Mouse (Mus musculus): ENCODE results near the gene Eid2. TPM values are rescaled to one million over a fixed set of nuclear protein-coding genes. Genes with fewer than 3 reads are reported as not detected.
"Not testable (repeated sequence)": the region's sequence is repeated elsewhere in the genome, so short reads cannot be mapped to it uniquely, and the experiment has no call there.

Eid2 gene
- 16.4 and 21.0 TPM in 2 replicates for polyA plus RNA-seq (2015; fragmentation: Nextera tagmentation; extraction: Ambion mirVana)

DNA sequence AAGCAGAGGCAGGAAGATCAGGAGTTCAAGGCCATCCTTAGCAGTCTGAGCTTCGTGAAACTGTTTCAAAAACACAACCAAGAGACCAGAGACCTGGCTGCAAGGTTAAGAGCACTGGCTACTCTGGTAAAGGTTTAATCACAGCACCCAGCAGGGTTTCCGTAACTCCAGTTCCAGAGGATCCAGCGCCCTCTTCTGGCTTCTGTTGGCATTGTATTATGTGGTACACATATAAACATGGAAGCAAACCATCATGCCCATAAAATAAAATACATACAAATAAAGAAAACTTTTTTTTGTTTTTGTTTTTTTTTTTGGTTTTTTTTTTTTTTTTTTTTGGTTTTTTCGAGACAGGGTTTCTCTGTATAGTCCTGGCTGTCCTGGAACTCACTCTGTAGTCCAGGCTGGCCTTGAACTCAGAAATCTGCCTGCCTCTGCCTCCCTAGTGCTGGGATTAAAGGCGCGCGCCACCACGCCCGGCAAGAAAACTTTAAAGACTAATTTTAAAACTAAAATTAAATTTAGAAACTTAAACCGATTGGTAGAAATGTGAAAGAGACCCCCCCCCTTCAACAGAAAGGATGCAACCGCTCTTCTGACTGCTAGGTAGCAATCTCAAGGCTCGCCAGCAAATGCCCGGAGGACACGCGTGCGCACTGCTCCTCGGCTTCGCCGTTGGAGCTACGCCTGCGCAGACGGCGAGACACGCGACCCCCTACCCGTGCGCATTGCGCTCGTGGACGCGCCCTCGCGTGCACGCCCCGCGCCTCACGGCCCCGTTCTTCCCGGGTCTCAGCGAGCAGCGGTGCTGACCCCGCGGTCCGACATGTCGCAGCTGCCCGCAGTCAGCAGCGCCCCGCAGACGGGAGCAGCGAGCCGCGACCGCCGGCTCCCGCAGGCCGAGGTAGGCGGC, at the start of gene Eid2:
TSS of gene Eid2 (plus strand) at position 753 of the 913 bp plus-strand sequence.
- H3K36me3 ChIP-seq (replicated peaks) = no peaks in the 10 kb centered on the region; the same call in 1 of the 2 replicates
- peak within 1 kb of the TSS; percentile 74 for H3K4me2 ChIP-seq
- peaks cover 19% of the 10 kb centered on the region for H3K4me1 ChIP-seq
- H3K4me3 ChIP-seq = peak within 1 kb of the TSS; percentile 58
- peaks cover 7% of the 10 kb centered on the region; the same call in 1 of the 2 replicates for H3K27me3 ChIP-seq (replicated peaks)
- WGBS = 7% methylated on average over 57 of the region's 57 CpGs
- H3K27ac ChIP-seq = peak within 1 kb of the TSS; percentile 93
- H3K9me3 ChIP-seq = no peaks in the 10 kb centered on the region
- peak; percentile 93 for ATAC-seq (replicated peaks)
- H3K9ac ChIP-seq = peak within 1 kb of the TSS; percentile 84

DNA sequence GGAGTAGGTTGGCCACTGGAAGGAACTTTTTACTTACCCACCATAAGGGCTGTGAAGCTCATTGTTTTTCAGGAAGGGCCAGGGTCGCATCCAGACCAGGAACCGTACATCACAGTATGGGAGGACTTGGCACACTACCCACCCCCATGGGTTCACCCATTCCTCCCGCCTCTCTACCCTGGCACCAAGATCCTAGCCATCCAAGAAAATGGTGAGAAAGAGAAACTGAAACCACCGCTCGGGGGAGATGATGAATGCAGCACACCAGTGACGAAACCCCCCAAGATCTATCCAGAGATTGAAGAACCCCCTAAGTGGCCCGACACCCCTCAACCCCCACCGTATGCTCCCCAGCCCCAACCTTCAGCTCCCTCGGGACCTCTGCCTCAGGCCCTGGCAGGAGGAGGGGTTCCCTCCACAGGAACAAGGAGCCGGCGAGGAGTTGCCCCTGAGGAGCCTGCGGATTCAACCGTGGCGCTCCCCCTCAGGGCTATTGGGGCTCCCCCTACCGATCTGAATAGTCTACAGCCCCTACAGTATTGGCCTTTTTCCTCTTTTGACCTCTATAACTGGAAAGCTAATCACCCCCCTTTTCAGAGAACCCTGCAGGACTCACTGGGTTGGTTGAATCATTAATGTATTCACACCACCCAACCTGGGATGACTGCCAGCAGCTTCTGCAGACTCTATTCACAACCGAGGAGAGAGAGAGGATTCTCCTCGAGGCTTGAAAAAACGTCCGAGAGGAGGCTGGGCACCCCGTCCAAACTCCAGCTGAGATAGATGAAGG, 48.5 kb upstream of the Eid2 start:
- not testable (repeated sequence) for H3K9ac ChIP-seq; H3K27me3 ChIP-seq (replicated peaks); H3K27ac ChIP-seq; H3K4me3 ChIP-seq; ATAC-seq (replicated peaks); H3K4me2 ChIP-seq; H3K9me3 ChIP-seq; H3K4me1 ChIP-seq; H3K36me3 ChIP-seq (replicated peaks)
- 80% methylated on average over 20 of the region's 20 CpGs for WGBS

DNA sequence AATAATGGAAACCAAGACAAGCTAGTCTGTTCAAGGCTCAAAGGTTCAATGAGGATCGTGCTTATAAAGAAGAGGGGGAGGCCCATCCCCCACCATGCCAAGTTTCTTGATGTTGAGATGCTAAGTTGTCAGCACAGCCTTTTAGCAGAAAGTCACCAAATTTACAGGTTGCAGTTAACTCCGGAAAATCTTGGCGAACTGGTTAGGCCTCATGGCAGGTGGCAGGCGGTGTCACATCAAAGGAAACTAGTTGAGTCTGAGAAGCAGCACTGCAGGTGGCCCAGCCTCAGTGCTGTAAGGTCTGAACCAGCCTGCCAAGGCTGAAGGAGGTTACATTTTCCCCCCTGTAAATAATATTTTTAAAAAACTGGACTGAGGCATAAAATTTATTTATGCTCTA, 40.8 kb upstream of the Eid2 start:
- not testable (repeated sequence) for H3K9me3 ChIP-seq; H3K36me3 ChIP-seq (replicated peaks); H3K4me3 ChIP-seq; ATAC-seq (replicated peaks); H3K9ac ChIP-seq; H3K27me3 ChIP-seq (replicated peaks); H3K4me2 ChIP-seq; H3K27ac ChIP-seq; H3K4me1 ChIP-seq
- 91% methylated on average over 4 of the region's 4 CpGs for WGBS

DNA sequence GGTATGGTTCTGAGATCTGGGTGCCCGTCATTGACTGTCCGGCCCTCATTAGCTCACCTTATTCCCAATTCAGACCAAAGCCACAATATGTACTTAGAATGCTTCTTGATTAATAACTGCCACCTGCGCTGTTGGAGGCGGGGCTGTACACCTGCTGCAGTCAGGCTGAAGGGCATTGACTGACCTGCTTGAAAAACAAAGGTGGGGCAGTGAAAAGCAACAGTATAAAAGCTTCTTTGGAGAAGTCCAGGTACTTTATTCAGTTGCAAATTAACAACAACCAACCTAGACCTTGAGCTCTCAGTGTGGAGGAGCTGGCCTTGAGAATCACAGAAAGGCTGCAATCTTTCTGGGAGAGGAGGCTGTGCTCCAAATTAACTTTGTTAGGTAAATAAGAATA, 40.3 kb upstream of the Eid2 start:
- not testable (repeated sequence) for H3K36me3 ChIP-seq (replicated peaks); H3K9me3 ChIP-seq; ATAC-seq (replicated peaks); H3K4me3 ChIP-seq; H3K4me1 ChIP-seq; H3K27me3 ChIP-seq (replicated peaks); H3K27ac ChIP-seq; H3K4me2 ChIP-seq; H3K9ac ChIP-seq
- WGBS = 92% methylated on average over 4 of the region's 4 CpGs

DNA sequence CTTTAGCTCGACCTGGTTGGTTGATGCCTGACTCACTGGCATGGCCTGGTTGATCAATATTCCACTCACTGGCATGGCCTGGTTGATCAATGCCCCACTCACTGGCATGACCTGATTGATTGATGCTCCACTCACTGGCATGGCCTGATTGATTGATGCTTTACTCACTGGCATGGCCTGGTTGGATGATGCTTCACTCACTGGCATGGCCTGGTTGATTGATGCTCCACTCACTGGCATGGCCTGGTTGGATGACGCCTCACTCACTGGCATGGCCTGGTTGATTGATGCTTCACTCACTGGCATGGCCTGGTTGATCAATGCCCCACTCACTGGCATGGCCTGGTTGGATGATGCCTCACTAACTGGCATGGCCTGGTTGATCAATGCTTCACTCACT, 23.7 kb upstream of the Eid2 start:
- WGBS = 80% methylated on average over 2 of the region's 2 CpGs
- H3K27me3 ChIP-seq (replicated peaks); ATAC-seq (replicated peaks): not testable (repeated sequence)

DNA sequence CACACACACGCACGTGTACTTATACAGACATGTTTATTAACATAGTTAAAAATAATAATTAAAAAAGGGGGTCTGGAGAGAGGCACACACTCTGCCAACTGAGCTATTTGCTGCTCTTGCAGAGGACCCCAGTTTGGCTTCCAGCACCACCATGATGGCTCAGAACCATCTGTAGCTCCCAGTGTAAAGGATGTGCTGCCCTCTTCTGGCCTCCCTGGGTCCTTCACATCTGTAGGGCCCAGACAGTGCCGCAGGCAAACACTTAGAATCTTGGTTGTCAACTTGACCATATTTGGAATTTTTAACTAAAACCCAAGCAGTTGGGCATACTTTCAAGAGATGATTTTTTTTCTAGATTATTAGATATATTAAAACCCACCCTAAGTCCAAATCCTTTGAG, 18.7 kb upstream of the Eid2 start:
- no peaks in the 10 kb centered on the region for H3K36me3 ChIP-seq (replicated peaks)
- H3K9ac ChIP-seq = no peak overlapping the region
- H3K9me3 ChIP-seq = no peaks in the 10 kb centered on the region
- H3K4me2 ChIP-seq = no peak overlapping the region
- WGBS = 91% methylated on average over 3 of the region's 3 CpGs
- H3K27ac ChIP-seq = no peak overlapping the region
- H3K27me3 ChIP-seq (replicated peaks) = no peaks in the 10 kb centered on the region
- H3K4me3 ChIP-seq = no peak overlapping the region
- H3K4me1 ChIP-seq = no peaks in the 10 kb centered on the region
- ATAC-seq (replicated peaks) = no peak

More for the DNA sequence above, 23.7 kb upstream of the Eid2 start:
- not testable (repeated sequence) for H3K27ac ChIP-seq; H3K9ac ChIP-seq; H3K36me3 ChIP-seq (replicated peaks); H3K9me3 ChIP-seq; H3K4me1 ChIP-seq; H3K4me3 ChIP-seq; H3K4me2 ChIP-seq

DNA sequence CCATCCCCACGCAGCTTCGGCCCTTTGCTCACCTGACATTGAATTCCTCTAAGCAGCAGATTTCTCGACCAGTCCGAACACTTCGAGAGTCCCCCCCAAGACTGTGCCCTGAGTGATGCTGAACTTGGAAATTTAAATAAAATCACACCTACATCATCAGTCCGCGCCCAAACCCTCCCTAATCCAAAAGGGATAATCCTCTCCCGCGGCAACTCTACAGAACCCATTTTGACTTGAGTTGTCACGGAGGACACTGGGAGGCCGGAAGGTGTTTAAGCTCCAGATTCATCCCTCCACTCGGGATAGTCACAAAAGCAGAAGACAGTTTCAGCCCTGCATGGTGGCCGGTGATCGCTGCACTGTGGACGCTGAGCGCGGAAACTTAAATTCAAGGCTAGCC, 15.7 kb upstream of the Eid2 start:
- WGBS = 91% methylated on average over 17 of the region's 17 CpGs
- H3K27me3 ChIP-seq (replicated peaks) = no peaks in the 10 kb centered on the region
- H3K4me2 ChIP-seq = no peak overlapping the region
- H3K36me3 ChIP-seq (replicated peaks) = no peaks in the 10 kb centered on the region
- no peaks in the 10 kb centered on the region for H3K9me3 ChIP-seq
- H3K4me3 ChIP-seq = no peak overlapping the region
- ATAC-seq (replicated peaks) = no peak
- H3K27ac ChIP-seq = no peak overlapping the region
- H3K4me1 ChIP-seq = no peaks in the 10 kb centered on the region
- H3K9ac ChIP-seq = no peak overlapping the region

DNA sequence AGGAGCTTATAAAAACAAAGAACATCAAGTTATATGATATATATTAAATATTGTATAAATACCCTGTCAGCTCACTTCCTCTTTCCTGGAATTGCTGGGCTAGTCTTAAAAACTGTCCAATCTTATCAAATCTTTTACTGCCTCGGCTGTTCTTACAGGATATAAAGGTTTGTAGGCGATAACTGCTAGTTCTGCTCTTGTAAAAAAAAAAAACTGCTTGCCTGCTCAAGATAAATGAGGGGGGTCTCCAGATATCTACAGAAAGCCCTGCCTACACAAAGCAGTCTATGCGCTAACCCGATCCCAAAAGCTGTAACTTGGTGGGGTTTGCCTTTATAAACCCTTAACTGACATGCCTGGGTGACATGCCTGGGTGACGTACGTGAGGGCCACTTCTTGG, 13.1 kb upstream of the Eid2 start:
- Histone ChIP-seq H3K4me3 (no peak overlapping the region), H3K9ac (no peak overlapping the region), H3K27me3 (replicated peaks) (no peaks in the 10 kb centered on the region), H3K36me3 (replicated peaks) (no peaks in the 10 kb centered on the region), H3K27ac (no peak overlapping the region), H3K4me1 (no peaks in the 10 kb centered on the region), H3K9me3 (no peaks in the 10 kb centered on the region), H3K4me2 (no peak overlapping the region)
- no peak for ATAC-seq (replicated peaks)
- whole genome bisulfite sequencing = 89% methylated on average over 6 of the region's 6 CpGs

DNA sequence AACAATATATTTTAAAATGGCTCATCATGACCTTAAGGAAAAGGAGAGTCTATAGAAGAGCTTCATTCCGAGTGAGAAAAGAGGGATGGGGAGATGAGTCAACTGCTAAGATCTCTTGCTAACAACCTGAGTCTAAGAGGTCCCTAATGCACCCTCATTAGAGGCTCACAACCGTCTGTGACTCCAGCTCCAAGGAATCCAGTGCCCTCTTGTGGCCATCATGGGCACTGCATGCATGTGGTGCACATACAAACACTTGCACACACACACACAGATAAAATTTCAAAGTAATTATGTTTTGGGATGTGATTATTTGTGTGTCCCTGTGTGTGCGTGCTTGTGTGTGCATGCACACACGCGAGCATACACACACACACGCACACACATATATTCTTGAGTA, 12.2 kb upstream of the Eid2 start:
- Histone ChIP-seq H3K4me2 (no peak overlapping the region), H3K36me3 (replicated peaks) (no peaks in the 10 kb centered on the region), H3K9ac (no peak overlapping the region), H3K27me3 (replicated peaks) (no peaks in the 10 kb centered on the region), H3K4me1 (no peaks in the 10 kb centered on the region), H3K9me3 (no peaks in the 10 kb centered on the region), H3K27ac (no peak overlapping the region), H3K4me3 (no peak overlapping the region)
- 86% methylated on average over 6 of the region's 6 CpGs for WGBS
- no peak for ATAC-seq (replicated peaks)

DNA sequence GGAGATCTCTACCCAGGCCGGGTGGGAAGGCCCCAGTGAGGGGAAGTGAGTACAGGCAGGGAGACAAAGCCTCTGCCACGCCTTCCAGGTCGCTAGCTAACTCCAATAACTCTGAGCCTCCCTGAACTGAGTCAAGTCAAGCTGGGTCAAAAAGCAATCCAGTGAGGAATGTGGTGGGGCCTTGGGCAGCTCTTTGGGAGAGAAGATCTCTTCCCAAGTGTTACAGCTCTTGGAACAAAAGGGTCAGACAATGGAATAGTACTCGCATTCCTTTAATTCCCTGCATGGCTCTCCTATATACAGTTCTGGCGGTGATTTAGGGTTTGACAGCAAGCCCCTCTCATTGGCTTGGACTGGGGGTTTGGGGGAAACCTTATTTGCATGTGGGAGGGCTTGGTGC, 4.8 kb upstream of the Eid2 start:
- Histone ChIP-seq H3K27ac (no peak overlapping the region), H3K36me3 (replicated peaks) (no peaks in the 10 kb centered on the region), H3K4me2 (no peak overlapping the region), H3K9ac (no peak overlapping the region), H3K9me3 (no peaks in the 10 kb centered on the region), H3K4me3 (no peak overlapping the region), H3K4me1 (no peaks in the 10 kb centered on the region), H3K27me3 (replicated peaks) (peaks cover 7% of the 10 kb centered on the region; the same call in 1 of the 2 replicates)
- ATAC-seq (replicated peaks) = no peak
- WGBS = 47% methylated on average over 5 of the region's 5 CpGs

DNA sequence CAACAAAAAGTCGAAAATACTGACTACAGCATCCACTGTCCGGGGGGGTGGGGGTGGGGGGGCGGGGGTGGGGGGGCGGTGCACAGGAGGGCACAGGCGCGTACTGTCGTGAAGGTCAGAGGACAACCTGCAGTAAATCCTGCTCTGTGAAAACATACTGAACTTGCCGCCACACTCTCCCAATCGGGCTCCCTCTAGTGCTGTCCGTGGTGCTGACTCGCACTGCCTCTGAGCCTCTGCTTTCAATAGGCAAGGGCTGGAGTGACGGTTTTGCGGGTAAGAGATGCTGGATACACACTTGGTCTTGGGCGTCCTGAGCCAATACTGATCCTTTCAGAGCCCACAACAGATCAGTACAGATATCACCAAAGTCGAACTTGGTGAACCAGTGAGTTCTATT, 3.9 kb upstream of the Eid2 start:
- Histone ChIP-seq H3K36me3 (replicated peaks) (no peaks in the 10 kb centered on the region), H3K4me1 (peaks cover 5% of the 10 kb centered on the region), H3K9me3 (no peaks in the 10 kb centered on the region), H3K4me3 (no peak overlapping the region), H3K27me3 (replicated peaks) (peaks cover 7% of the 10 kb centered on the region; the same call in 1 of the 2 replicates), H3K9ac (no peak overlapping the region), H3K4me2 (no peak overlapping the region), H3K27ac (no peak overlapping the region)
- ATAC-seq (replicated peaks) = no peak
- 8% methylated on average over 15 of the region's 15 CpGs for WGBS

DNA sequence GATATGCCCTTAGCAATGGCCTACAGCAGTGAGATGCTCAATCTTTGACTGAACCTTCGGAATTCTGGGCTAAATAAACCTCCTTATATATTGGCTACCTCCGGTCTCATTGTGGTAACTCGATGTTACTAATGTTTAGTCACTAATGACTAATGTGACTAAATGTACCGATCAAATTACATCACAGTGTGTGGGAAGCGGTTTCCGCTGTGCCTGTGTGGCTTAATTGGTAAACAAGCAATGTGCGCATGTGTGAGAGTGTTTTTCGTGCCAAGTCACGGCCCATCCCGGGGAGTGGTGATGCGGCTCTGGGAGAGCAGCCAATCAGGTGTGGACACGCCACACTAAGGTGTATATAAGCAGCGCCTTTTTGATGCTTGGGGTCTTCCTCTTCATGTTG, 2.3 kb upstream of the Eid2 start:
- H3K27me3 ChIP-seq (replicated peaks) = peaks cover 7% of the 10 kb centered on the region; the same call in 1 of the 2 replicates
- no peak overlapping the region for H3K27ac ChIP-seq
- no peak overlapping the region for H3K4me2 ChIP-seq
- H3K4me3 ChIP-seq = no peak overlapping the region
- ATAC-seq (replicated peaks) = no peak
- H3K9ac ChIP-seq = no peak overlapping the region
- no peaks in the 10 kb centered on the region for H3K36me3 ChIP-seq (replicated peaks)
- H3K9me3 ChIP-seq = no peaks in the 10 kb centered on the region
- H3K4me1 ChIP-seq = peaks cover 17% of the 10 kb centered on the region
- WGBS = 91% methylated on average over 13 of the region's 13 CpGs

All from midbrain, embryonic 15.5 days (tissue).